Mouse (Mus musculus) ES-E14 (cell line): ENCODE results near the gene Rflna.

Experiments
- CHD2 ChIP-seq: IDR thresholded peaks from 2 replicates; pipeline ENCODE4 v1.6.1; 2014; ENCODE audit warnings: mild to moderate bottlenecking, low read depth, low read length, inconsistent platforms
- HCFC1 ChIP-seq: IDR thresholded peaks from 2 replicates; pipeline ENCODE4 v1.6.1; 2012; ENCODE audit warnings: low read length, inconsistent platforms, borderline replicate concordance; ENCODE audit not compliant: insufficient read depth
- MAFK ChIP-seq: IDR thresholded peaks from 2 replicates; pipeline ENCODE4 v1.6.1; 2014; ENCODE audit warnings: mild to moderate bottlenecking, low read depth, low read length, inconsistent platforms; ENCODE audit not compliant: insufficient read depth
- ZNF384 ChIP-seq: IDR thresholded peaks from 2 replicates; pipeline ENCODE4 v1.6.1; 2012; ENCODE audit warnings: low read depth, low read length, inconsistent platforms

DNA sequence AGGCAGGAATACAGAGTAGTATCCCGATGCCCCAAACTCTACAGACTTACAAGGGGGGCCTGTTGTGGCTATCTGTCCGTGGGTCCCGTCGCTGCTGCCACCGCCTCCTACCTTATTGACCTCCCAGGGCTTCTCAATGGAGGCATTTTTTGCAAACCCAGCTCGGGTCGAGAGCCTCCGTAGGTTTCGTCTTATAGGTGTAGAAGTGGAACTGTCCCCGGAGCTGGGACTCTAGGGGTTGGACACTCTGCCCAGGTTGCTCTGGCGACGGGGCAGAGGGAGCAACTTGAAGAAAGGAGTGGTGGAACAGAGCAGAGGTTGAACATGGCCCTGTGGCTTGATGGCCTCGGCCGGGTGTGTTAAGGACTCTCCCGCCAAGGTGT is 843 bp downstream of the Rflna start:
- TF ChIP-seq MAFK (no peak), ZNF384 (no peak), HCFC1 (no peak), CHD2 (no peak)
